ENCODE assay signal across 9 mouse cellular contexts in the genomic region with DNA sequence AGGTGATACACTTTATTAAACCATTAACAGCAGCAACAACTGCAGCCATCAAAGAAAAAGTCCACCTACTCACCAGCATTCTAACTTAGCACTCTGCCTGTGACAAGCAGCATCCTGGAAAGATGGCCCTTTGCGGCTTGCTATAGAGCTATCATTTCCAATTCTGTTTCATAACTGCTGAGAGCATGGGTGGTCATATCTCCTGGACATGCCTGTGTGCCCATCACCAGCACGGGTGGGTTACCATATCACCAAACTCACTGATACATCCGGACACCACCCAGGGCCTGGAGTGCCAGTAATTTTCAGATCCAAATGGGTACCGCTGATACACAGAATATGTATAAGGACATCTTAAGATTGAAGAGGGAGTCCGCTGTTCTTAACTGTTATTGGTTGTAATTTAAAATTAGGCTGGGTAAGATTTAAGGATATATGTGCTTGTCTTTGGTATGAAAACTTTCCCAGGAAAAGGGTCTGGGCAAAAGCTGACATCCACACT. TPM values are rescaled to one million over a fixed set of nuclear protein-coding genes. Genes with fewer than 3 reads are reported as not detected.
A peak's percentile ranks its signal among the peaks of the same experiment; 100 is the strongest.
DNase-seq lines count a peak whose midpoint lies in the region; ATAC-seq and TF ChIP-seq lines count a peak whose summit lies in the region.
"Had no signal": no experiment of that assay in that cellular context is flagged by ENCODE, and none has a peak within 500 bp of the region (broad histone marks: within the 10 kb centered on the region; RNA-seq: fewer than 3 reads in every experiment).

No protein-coding gene starts in this region.

- H3K27ac ChIP-seq in lung, embryonic 15.5 days = no peak overlapping the region
- H3K27ac ChIP-seq in intestine, postnatal 0 days (ENCODE audit: low read depth, low read length) = no peak overlapping the region
- peak overlapping the region; percentile 58 for H3K27ac ChIP-seq in olfactory bulb, adult 2 months (ENCODE audit: insufficient read depth, low read depth, low read length)
- H3K27ac ChIP-seq: liver, embryonic 14.5 days had no signal

- peak overlapping the region; percentile 47 for H3K4me3 ChIP-seq in lung, embryonic 15.5 days
- peak overlapping the region; percentile 11; the same call in 1 of the 2 replicates for H3K4me3 ChIP-seq in intestine, postnatal 0 days (ENCODE audit: low read depth, low read length)
- H3K4me3 ChIP-seq in olfactory bulb, adult 2 months (ENCODE audit: insufficient read depth, low read depth, low read length) = peak overlapping the region; percentile 49

- peaks cover 24% of the 10 kb centered on the region; the same call in 1 of the 2 replicates for H3K4me1 ChIP-seq in lung, embryonic 15.5 days
- no peaks in the 10 kb centered on the region for H3K4me1 ChIP-seq in intestine, postnatal 0 days (replicated peaks; ENCODE audit: control insufficient read depth, insufficient read depth, low read length)
- peaks cover 8% of the 10 kb centered on the region; the same call in 1 of the 2 replicates for H3K4me1 ChIP-seq in olfactory bulb, adult 2 months (ENCODE audit: control insufficient read depth, insufficient read depth, low read length)

- no peaks in the 10 kb centered on the region for H3K27me3 ChIP-seq in lung, embryonic 15.5 days
- no peaks in the 10 kb centered on the region for H3K27me3 ChIP-seq in intestine, postnatal 0 days (replicated peaks; ENCODE audit: control insufficient read depth, insufficient read depth, low read length)

- no peak overlapping the region for H3K9ac ChIP-seq in lung, embryonic 15.5 days
- H3K9ac ChIP-seq in intestine, postnatal 0 days (ENCODE audit: low read depth, low read length) = no peak overlapping the region
- H3K9ac ChIP-seq: liver, embryonic 14.5 days had no signal

- peak overlapping the region; percentile 63 for H3K4me2 ChIP-seq in lung, embryonic 15.5 days
- peak overlapping the region; percentile 60 for H3K4me2 ChIP-seq in intestine, postnatal 0 days (replicated peaks; ENCODE audit: low read depth)

- DNase-seq in adrenal gland, adult (ENCODE audit: inconsistent age in 2 of 2, low spot score in 1 of 2) = peak; percentile 27 to 81
- DNase-seq in adrenal gland, adult 18-20 months (ENCODE audit: low spot score in 2 of 2) = no peak
- no peak for DNase-seq in lung, postnatal 14 days
- DNase-seq in adrenal gland, postnatal 25 days = no peak

- no peak for TF ChIP-seq CTCF in intestine, postnatal 0 days (IDR thresholded peaks at IDR 0.05; ENCODE audit: low read depth)
- no peak for TF ChIP-seq CTCF in olfactory bulb, adult 2 months (IDR thresholded peaks at IDR 0.05; ENCODE audit: insufficient read depth, low read depth, low read length)

- no peak for TF ChIP-seq POLR2A in olfactory bulb, adult 2 months (IDR thresholded peaks at IDR 0.05; ENCODE audit: insufficient read depth, low read depth, low read length)

- no peaks in the 10 kb centered on the region for H3K9me3 ChIP-seq in lung, embryonic 15.5 days
- H3K9me3 ChIP-seq in intestine, postnatal 0 days (ENCODE audit: control insufficient read depth) = no peaks in the 10 kb centered on the region

- 76% methylated on average over 5 of the region's 5 CpGs for WGBS in lung, embryonic 15.5 days
- WGBS in intestine, postnatal 0 days = 85% methylated on average over 5 of the region's 5 CpGs
- 31% methylated on average over 5 of the region's 5 CpGs for WGBS in olfactory bulb, adult 2 months

- no peaks in the 10 kb centered on the region for H3K36me3 ChIP-seq in lung, embryonic 15.5 days
- H3K36me3 ChIP-seq in intestine, postnatal 0 days (ENCODE audit: control insufficient read depth, insufficient read depth) = no peaks in the 10 kb centered on the region

- ATAC-seq in lung, embryonic 15.5 days (ENCODE audit: borderline replicate concordance, extremely low read depth, low FRiP score, low TSS enrichment) = no peak
- no peak for ATAC-seq in intestine, postnatal 0 days
- no peak for ATAC-seq in activated CD4-positive, CD25-positive, alpha-beta regulatory T cell, adult 4 months

RNA-seq across cellular contexts. Expression of gene Lrrn3, which starts 3.1 kb away (rescaled TPM):
- 10 to 100 TPM; 28.8 to 46.9 TPM for total RNA-seq in adrenal gland, adult 18-20 months (2021)
- 17.2 and 18.3 TPM in 2 replicates for polyA plus RNA-seq in lung, embryonic 15.5 days (2015; fragmentation: Nextera tagmentation; extraction: Ambion mirVana)
- polyA plus RNA-seq in intestine, postnatal 0 days (2015; fragmentation: Nextera tagmentation; extraction: Ambion mirVana) = 1.3 and 1.9 TPM in 2 replicates
- polyA plus RNA-seq in olfactory bulb, adult 2 months (2012; ENCODE audit: insufficient read depth, insufficient read length, low replicate concordance, missing spikeins) = not detected in 2 replicates
- 32.9 and 40.3 TPM in 2 replicates for total RNA-seq in adrenal gland, postnatal 25 days (2021)
- polyA plus RNA-seq in activated CD4-positive, CD25-positive, alpha-beta regulatory T cell, adult 4 months (2017; shearing (Covaris generic)) = 1 to 10 TPM; 2.5 to 3.5 TPM

Comparison
In these comparisons a context has a peak if more than half of its experiments do, and no peak if none do; other contexts are left out.
1. DNase-seq: peak in adrenal gland, adult (2 of 2); none in adrenal gland, adult 18-20 months (0 of 2), lung, postnatal 14 days (single experiment) and adrenal gland, postnatal 25 days (single experiment).
2. Peak in every context shown above with its lines, with median percentiles within 50 percentile points of each other: H3K4me3 ChIP-seq.